Comparison of ENCODE assay signal across 8 mouse cellular contexts in genomic region chr8:105623118-105623517, GRCm38 (mm10). TPM values are rescaled to one million over a fixed set of nuclear protein-coding genes. Genes with fewer than 3 reads are reported as not detected.
DNase-seq lines count a peak whose midpoint lies in the region; TF ChIP-seq lines count a peak whose summit lies in the region.

No protein-coding gene starts in this region.

- TF ChIP-seq POLR2A in olfactory bulb, adult 2 months (IDR thresholded peaks at IDR 0.05; ENCODE audit: insufficient read depth, low read depth, low read length): no peak

- no peak for DNase-seq in gastrocnemius, adult 2 months
- no peak for DNase-seq in gastrocnemius, adult 18-20 months (ENCODE audit: low spot score)
- peak; percentile 12 for DNase-seq in right cerebral cortex, postnatal 4 days
- DNase-seq in right cerebral cortex, adult 18-20 months: no peak
- DNase-seq in kidney, postnatal 4 days: peak; percentile 45 to 60
- no peak for DNase-seq in testis, postnatal 14 days (ENCODE audit: low spot score)
- DNase-seq in gastrocnemius, adult 8-10 months (ENCODE audit: low spot score in 2 of 2): no peak

- intact Hi-C loops in gastrocnemius, adult 2 months (cut with DNase I): loop anchor here (2.0 kb wide), 1 partner anchor 62 kb away; no protein-coding TSS in a partner anchor

- no peak for TF ChIP-seq CTCF in gastrocnemius, adult 2 months (IDR thresholded peaks at IDR 0.05)
- no peak for TF ChIP-seq CTCF in olfactory bulb, adult 2 months (IDR thresholded peaks at IDR 0.05; ENCODE audit: insufficient read depth, low read depth, low read length)

- WGBS in olfactory bulb, adult 2 months: 34% methylated on average over 5 of the region's 5 CpGs

- peak overlapping the region; percentile 23; the same call in 1 of the 2 replicates for H3K4me3 ChIP-seq in gastrocnemius, adult 2 months
- no peak overlapping the region for H3K4me3 ChIP-seq in olfactory bulb, adult 2 months (ENCODE audit: insufficient read depth, low read depth, low read length)

- H3K27ac ChIP-seq in gastrocnemius, adult 2 months: peak overlapping the region; percentile 64
- peak overlapping the region; percentile 46; the same call in 1 of the 2 replicates for H3K27ac ChIP-seq in olfactory bulb, adult 2 months (ENCODE audit: insufficient read depth, low read depth, low read length)

- peaks cover 34% of the 10 kb centered on the region for H3K4me1 ChIP-seq in olfactory bulb, adult 2 months (ENCODE audit: control insufficient read depth, insufficient read depth, low read length)

RNA-seq across cellular contexts. Expression of gene Ctcf, which starts 13.2 kb away (rescaled TPM):
- total RNA-seq in gastrocnemius, adult 2 months (2021): 10 to 100 TPM; 33.2 to 42.6 TPM
- total RNA-seq in gastrocnemius, adult 18-20 months (2021): 10 to 100 TPM; 33.6 to 34.2 TPM
- polyA plus RNA-seq in olfactory bulb, adult 2 months (2012; ENCODE audit: insufficient read depth, insufficient read length, low replicate concordance, missing spikeins): 898 TPM in 1 of 2 replicates, not detected in the other
- 10 to 100 TPM; 32.9 to 39.2 (median 34.2) TPM for total RNA-seq in gastrocnemius, adult 8-10 months (2022)

RNA-seq across cellular contexts. Expression of gene Agrp, which starts 14.1 kb away (rescaled TPM):
- total RNA-seq in gastrocnemius, adult 2 months (2021): under 1 TPM in 1 of 2 experiments, not detected in 1; 0.75 TPM
- 1 to 10 TPM in 1 of 2 experiments, under 1 TPM in 1; 0.52 to 1.2 TPM for total RNA-seq in gastrocnemius, adult 18-20 months (2021)
- polyA plus RNA-seq in olfactory bulb, adult 2 months (2012; ENCODE audit: insufficient read depth, insufficient read length, low replicate concordance, missing spikeins): not detected in 2 replicates
- not detected for total RNA-seq in gastrocnemius, adult 8-10 months (2022)

RNA-seq across cellular contexts. Expression of gene Ripor1, which starts 18.1 kb away (rescaled TPM):
- 10 to 100 TPM; 15.7 to 20.6 TPM for total RNA-seq in gastrocnemius, adult 2 months (2021)
- 10 to 100 TPM; 17.1 to 21.7 TPM for total RNA-seq in gastrocnemius, adult 18-20 months (2021)
- not detected in 2 replicates for polyA plus RNA-seq in olfactory bulb, adult 2 months (2012; ENCODE audit: insufficient read depth, insufficient read length, low replicate concordance, missing spikeins)
- 10 to 100 TPM; 15.8 to 17.2 (median 16.6) TPM for total RNA-seq in gastrocnemius, adult 8-10 months (2022)

RNA-seq across cellular contexts. Expression of gene Atp6v0d1, which starts 57.3 kb away (rescaled TPM):
- total RNA-seq in gastrocnemius, adult 2 months (2021): 10 to 100 TPM; 40.3 to 41.6 TPM
- total RNA-seq in gastrocnemius, adult 18-20 months (2021): 10 to 100 TPM; 40.1 to 42.7 TPM
- polyA plus RNA-seq in olfactory bulb, adult 2 months (2012; ENCODE audit: insufficient read depth, insufficient read length, low replicate concordance, missing spikeins): not detected in 2 replicates
- 10 to 100 TPM; 42.2 to 45.3 (median 44.1) TPM for total RNA-seq in gastrocnemius, adult 8-10 months (2022)

Comparison
In these comparisons a context has a peak if more than half of its experiments do, and no peak if none do; other contexts are left out.
1. DNase-seq: peak in right cerebral cortex, postnatal 4 days (single experiment) and kidney, postnatal 4 days (2 of 2); none in gastrocnemius, adult 2 months (single experiment), gastrocnemius, adult 18-20 months (single experiment), right cerebral cortex, adult 18-20 months (single experiment), testis, postnatal 14 days (single experiment) and gastrocnemius, adult 8-10 months (0 of 2).